Mouse (Mus musculus) right cerebral cortex, adult 2 months (tissue): ENCODE measurements around the gene Gjd3.
A peak's percentile ranks its signal among the peaks of the same experiment; 100 is the strongest.

Experiments used
- DNase-seq, 2 experiments: peaks; one replicate each; pipeline ENCODE4 v3.0.0; 2021 to 2022; ENCODE audit warnings: low spot score in 2 of 2

Gjd3 gene

DNA sequence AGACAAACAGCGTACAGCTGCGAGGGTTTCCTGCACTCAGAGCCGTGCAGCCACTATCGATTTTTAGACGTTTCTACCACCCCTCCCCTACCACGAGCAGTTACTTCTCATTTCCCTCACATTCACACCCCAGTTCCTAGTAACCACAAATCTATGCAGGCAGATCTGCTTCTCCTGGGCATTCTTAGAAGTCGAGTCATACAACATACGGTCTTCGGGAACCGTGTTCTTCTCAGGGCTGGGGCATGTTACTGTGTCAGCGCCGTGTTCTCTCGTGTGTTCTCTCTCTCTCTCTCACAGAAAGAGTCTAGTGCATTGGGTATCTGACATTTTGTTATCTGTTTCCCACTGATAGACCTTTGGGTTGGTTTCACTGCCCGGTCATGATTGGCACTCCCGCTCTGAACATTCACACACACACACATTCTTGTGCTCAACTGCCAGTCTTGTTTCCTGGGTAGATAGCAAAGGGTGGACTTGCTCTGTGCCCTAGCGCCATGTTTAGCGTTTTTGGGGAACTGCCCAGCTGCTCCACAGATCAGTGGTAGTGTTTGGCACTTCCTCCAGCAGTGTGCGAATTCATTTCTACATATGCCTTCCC, 34.7 kb downstream of the Gjd3 start:
- DNase-seq = no peak

DNA sequence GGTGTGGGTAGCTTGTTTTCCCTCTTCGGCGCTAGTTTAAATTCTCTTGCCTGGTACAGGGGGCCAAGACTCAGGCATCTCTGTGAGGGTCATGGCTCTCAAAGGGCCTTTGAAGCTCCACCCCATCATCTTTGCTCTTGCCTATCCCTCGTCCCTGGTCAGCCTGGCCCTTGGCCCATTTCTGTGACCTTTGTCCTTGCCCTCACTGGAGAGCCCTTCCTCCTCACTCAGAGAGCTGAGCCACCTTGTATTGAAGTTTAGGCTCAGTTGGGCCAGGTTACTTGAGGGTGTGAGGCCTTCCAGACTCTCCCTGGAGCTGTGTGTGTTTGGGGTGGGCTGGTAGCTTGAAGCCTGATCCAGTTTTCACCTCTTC, 37.2 kb downstream of the Gjd3 start:
- DNase-seq = no peak

- DNase-seq = no peak
Measured at GRCm38 (mm10) chr11:98944897-98945604, 37.8 kb downstream of the Gjd3 start.

DNA sequence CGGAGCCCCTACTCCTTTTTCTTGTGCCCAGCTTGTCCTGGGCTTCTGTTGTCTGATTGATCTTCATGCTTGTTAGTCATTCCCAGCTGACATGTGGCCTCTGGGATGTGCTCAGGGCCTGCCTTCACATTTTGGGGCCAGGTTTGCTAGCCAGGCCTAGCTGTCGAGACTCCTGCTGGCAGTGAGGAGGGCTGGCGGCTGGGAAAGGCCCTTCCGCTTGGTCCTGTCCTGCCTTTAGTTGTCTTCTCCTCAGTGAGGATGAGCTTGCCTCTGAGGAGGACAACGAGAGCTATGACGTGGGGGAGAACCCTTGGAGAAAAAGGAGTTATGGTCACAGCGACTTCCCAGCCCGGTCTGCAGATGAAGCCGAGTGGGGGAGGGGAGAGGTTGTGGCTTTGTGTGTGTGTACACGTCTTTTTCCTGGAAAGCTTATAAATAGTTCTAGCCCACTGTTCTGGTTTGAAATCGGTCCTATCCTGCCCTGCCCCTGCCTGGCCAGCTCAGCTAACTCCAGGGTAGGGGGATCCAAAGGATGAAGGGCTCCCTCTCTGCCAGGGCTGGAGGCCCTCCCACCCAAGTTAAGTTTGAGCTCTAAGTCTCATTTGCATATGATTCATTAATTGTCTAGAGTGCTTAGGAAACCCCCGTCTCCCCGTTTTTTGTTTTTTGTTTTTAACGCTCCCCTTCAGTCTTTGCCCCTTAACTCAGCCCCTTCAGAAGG, 38.9 kb downstream of the Gjd3 start:
- no peak for DNase-seq

GRCm38 (mm10) chr11:98942923-98943641, 39.7 kb downstream of the Gjd3 start:
- no peak for DNase-seq

DNA sequence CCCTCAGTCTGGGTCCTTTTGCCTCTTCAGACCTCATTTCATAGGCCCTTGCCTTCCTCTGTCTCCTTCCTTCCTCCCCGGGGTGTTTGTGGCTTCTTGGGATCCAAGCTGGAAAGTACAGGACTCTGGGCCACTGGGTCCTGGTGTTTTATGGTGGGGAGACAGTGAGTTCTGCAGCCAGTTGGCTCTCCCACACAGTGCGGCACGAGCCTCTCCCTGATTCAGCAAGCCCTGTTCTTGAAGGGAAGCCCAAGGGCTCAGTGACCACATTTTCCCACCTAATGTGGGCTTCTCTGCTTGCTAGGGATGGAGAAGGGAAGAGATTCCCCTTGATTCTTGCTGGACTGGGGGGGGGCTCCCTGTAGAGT, 40.3 kb downstream of the Gjd3 start:
- DNase-seq = no peak

- no peak for DNase-seq
Measured at GRCm38 (mm10) chr11:98941826-98942550, 40.8 kb downstream of the Gjd3 start.

GRCm38 (mm10) chr11:98941341-98941825, 41.4 kb downstream of the Gjd3 start:
- peak in 1 of 2 experiments; percentile 62 for DNase-seq

DNA sequence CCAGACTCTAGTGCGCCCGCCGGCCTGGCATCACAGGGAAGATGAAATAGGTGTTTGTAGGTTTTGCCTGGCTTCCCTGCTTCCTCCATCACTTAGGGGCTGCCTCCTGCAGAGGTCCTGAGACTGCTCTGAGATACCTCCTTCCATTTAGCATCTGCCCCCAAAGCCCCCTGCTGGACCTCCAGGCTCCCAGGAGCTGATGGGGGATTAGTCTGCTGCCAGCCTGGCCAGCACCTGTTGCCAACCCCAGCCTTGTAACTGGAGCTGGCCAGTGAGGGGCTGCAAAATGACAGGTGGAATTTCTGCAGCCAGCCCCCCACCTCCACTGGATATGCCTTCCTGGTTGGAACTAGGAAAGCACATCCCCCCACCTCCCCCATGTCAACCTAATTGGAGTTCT, 42.0 kb downstream of the Gjd3 start:
- no peak for DNase-seq

DNA sequence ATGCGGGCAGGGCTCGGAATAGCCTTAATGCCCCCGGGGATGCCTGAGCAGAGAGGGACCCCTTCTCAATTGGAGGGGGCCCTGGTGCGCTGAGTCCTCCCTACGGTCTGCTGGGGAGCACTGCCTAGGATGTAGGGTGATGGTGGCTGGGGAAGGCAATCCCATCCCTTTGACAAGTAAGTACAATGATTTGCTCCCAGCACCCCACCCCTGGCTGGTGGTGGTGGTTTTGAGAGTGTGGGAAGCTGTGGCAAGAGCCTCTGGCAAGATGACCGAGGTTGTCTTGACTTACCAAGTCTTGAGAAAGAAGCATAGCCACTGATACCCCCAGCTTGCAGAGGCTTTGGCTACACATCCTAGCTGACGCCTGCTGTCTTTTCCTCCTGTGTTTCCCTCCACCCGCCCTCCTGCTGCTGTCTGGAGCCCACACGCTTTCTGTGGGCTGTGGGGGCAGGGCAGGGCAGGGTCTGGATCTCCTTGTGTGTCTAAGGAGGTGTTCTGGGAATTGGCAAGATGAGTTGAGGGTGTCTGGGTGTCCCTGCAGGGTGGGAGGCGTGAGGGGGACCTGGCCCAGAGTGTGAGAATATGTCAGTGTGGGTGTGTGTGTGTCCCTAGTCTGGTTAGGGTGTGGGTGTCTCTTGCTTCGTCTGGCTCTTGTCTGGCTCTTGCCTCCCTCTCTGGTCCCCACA, 42.7 kb downstream of the Gjd3 start:
- DNase-seq = peak; percentile 65 to 68

DNA sequence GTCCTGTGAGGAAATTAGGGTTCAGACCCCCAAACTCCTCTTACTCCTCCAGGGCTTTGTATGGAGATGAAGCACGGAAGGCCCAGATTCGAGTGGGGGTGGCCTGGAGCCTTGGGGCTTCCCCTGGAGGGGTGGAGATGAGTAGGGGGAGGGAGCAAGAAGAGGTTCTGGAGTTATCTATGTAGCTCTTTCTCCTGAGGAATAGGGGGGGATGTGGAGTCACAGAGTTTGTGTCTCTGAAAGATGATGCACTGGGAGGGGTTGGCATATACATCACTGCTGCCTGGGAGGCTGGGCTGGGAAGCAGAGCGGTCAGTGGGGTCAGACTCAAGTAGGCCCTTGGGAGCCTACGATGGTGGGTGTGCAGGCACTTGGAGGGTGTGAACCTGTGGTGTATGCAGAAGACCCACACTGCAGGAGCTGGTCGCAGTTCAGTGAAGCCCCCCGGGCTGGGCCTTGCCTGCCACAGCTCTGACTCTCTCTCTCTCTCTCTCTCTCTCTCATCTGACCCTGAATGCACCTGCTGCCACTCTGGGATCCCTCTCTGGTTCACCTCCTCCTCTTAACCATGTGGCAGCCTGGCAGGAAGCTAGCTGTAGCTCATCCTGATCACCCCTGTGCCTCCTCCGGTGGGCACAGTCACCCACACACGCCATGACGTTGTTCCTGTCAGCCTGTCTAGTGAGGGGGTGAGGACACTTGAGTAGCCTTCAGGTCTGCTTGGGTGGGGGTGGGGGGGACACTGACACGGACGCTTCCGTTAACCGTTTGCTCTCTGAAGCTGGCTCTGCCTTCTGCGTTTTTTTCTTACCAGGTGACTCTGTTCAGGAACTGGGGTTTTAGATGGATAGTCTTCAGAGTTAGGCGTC, 43.5 kb downstream of the Gjd3 start:
- no peak for DNase-seq

- no peak for DNase-seq
Measured at GRCm38 (mm10) chr11:98938701-98939083, 44.1 kb downstream of the Gjd3 start.

GRCm38 (mm10) chr11:98937914-98938694, 44.7 kb downstream of the Gjd3 start:
- DNase-seq = no peak

DNA sequence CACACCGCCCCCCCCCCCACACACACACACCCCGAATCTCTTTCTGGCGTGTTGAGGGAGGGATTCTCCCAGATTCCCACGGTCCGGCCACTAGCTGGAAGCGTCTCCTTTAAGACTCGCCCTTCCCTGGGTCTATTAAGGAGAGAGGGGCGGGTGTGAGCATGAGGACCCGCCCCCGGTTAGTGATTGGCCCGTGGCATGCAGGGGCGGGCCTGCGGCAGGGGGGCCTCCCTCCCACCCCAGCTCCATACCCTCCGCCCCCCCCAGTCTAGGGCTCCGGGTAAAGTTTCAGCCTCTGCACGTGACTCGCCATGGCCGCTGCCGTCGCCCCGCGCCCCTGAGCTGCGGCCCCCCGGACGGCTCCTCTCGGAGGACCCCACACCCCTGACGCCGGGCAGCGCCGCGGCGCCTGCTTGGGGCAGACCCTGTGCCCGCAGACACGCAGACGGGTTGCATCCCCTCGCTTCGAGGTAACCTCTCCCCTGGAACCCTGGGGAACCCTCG, 45.4 kb downstream of the Gjd3 start:
- peak in 1 of 2 experiments; percentile 44 for DNase-seq

DNA sequence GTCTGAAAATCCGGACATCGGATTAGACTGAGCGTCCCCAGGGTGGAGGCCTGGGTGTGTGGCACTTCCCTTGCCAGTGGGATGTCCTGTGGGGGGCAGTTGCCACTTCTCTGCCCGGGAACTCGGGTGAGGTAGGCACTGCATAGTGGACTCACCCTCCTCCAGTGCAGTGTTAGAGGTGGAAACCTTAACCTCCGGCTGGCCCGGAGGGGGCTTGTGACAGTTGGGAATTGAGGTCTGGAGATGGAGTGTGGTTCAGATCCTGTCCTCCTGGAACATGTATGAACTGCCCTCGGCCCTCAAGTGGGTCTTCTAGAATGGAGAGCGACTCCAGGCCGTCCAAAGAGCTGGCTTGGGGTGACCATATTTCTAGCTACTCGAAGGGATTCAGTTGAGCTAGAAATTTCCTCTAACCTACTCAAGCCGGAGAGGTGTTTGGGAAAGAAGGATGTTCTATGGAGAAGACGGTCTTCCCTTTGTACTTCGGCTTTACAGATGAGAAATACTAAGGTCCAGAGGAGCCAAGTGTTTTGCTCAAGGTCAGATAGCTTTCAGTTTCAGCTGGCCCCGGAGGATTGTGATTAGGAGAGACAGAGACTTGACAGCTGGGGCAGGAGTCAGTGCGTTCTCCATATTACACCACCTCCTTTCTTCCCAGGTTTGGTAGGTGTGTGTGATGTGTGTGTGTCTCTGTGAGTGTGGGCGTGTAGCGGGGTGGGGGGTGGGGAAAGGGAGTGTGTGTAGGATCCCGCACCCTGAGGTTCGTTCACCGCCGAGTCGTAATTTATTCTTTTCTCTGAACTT, 46.0 kb downstream of the Gjd3 start:
- DNase-seq = peak in 1 of 2 experiments; percentile 15

DNA sequence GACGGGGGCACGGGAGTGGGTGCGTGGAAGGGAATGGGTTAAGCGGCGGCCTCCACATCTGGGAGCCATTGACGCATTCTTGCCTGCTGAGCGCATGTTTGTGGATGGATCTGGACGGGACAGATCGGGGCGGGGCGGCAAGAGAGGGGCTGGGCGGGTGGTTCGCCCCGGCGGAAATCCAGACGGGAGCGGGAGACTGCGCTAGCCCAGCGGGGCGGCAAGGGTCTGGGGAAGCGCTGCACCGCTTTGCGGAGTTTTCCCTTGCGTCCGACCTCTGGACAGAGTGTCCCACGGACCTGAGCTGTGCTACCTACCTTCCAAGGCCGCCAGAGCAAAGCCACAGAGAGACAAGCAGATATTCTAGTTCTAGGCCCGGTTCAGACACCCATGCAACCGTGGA, 46.6 kb downstream of the Gjd3 start:
- no peak for DNase-seq

DNA sequence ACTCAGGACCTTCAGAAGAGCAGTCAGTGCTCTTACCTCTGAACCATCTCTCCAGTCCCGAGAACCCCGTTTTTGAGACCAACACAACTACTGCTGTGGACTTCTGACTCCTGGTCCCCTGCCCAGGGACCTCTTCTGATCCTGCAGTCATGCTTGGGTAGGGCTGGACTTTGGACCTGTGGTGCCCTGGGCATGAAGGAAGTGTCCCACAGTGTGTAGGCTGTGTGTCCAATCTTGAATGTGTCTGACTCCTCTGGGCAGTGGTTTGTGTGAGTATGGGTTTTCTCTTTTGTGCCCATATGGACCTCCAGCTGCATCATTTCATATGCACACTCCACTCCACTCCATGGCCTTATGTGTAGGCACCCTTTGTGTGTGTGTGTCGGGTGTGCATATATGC, 47.7 kb downstream of the Gjd3 start:
- DNase-seq = no peak

- DNase-seq = no peak
Measured at GRCm38 (mm10) chr11:98934367-98934766, 48.4 kb downstream of the Gjd3 start.
